ENCODE assay signal across 8 mouse cellular contexts in genomic region chr10:127164190-127164589, GRCm38 (mm10). TPM values are rescaled to one million over a fixed set of nuclear protein-coding genes. Genes with fewer than 3 reads are reported as not detected.
DNase-seq lines count a peak whose midpoint lies in the region; ATAC-seq and TF ChIP-seq lines count a peak whose summit lies in the region.

No protein-coding gene starts in this region.

- H3K4me1 ChIP-seq in heart, embryonic 15.5 days (replicated peaks): peaks cover 24% of the 10 kb centered on the region
- H3K4me1 ChIP-seq in heart, embryonic 10.5 days: peaks cover 33% of the 10 kb centered on the region
- H3K4me1 ChIP-seq in CH12.LX (ENCODE audit: control insufficient read depth in 1 of 2, insufficient read depth in 2 of 2): peaks cover 10 to 15% of the 10 kb centered on the region in 2 experiments
- no peaks in the 10 kb centered on the region for H3K4me1 ChIP-seq in forebrain, postnatal 0 days (ENCODE audit: insufficient read depth)
- peaks cover 18% of the 10 kb centered on the region for H3K4me1 ChIP-seq in liver, postnatal 0 days (ENCODE audit: insufficient read depth)
- peaks cover 12% of the 10 kb centered on the region; the same call in 1 of the 2 replicates for H3K4me1 ChIP-seq in kidney, embryonic 14.5 days (ENCODE audit: control insufficient read depth, insufficient read depth, low read length)

- no peak overlapping the region for H3K4me3 ChIP-seq in heart, embryonic 15.5 days
- no peak overlapping the region for H3K4me3 ChIP-seq in heart, embryonic 10.5 days
- no peak overlapping the region for H3K4me3 ChIP-seq in CH12.LX (replicated peaks in 1 of 3; ENCODE audit: low read depth in 2 of 3, low read length in 2 of 3, poor library complexity in 1 of 3)
- H3K4me3 ChIP-seq in forebrain, postnatal 0 days (ENCODE audit: low read depth, low read length): peak overlapping the region; percentile 83; the same call in 1 of the 2 replicates
- H3K4me3 ChIP-seq in liver, postnatal 0 days (ENCODE audit: low read depth, low read length): 0 out of 2 replicates have a peak overlapping the region, but pooled peaks have one; percentile 66
- H3K4me3 ChIP-seq in kidney, embryonic 14.5 days (ENCODE audit: low read length): no peak overlapping the region

- in situ Hi-C loops in CH12.LX (cut with MboI; ENCODE audit: low pct_ligation_motif_present, low pct_unique_long_range_greater_than_20kb, low sequenced_read_pairs): no loop called here

- no peak for TF ChIP-seq POLR2A in CH12.LX (IDR thresholded peaks at IDR 0.05; ENCODE audit: low read depth, low read length)

- H3K27ac ChIP-seq in heart, embryonic 15.5 days: no peak overlapping the region
- no peak overlapping the region for H3K27ac ChIP-seq in heart, embryonic 10.5 days
- no peak overlapping the region for H3K27ac ChIP-seq in CH12.LX (ENCODE audit: insufficient read depth, low read depth)
- H3K27ac ChIP-seq in forebrain, postnatal 0 days (ENCODE audit: low read depth, low read length): peak overlapping the region; percentile 94
- peak overlapping the region; percentile 95 for H3K27ac ChIP-seq in liver, postnatal 0 days (ENCODE audit: low read depth)
- H3K27ac ChIP-seq in kidney, embryonic 14.5 days (ENCODE audit: low read depth, low read length): no peak overlapping the region

- no peaks in the 10 kb centered on the region for H3K36me3 ChIP-seq in heart, embryonic 15.5 days
- H3K36me3 ChIP-seq in heart, embryonic 10.5 days: no peaks in the 10 kb centered on the region
- H3K36me3 ChIP-seq in CH12.LX (replicated peaks in 1 of 2; ENCODE audit: control insufficient read depth in 1 of 2, insufficient read depth in 1 of 2, low read length in 1 of 2): no peaks in the 10 kb centered on the region
- H3K36me3 ChIP-seq in forebrain, postnatal 0 days (ENCODE audit: insufficient read depth): peaks cover 12% of the 10 kb centered on the region; the same call in 1 of the 2 replicates
- H3K36me3 ChIP-seq in liver, postnatal 0 days (replicated peaks; ENCODE audit: insufficient read depth, low read length): peaks cover 6% of the 10 kb centered on the region
- H3K36me3 ChIP-seq in kidney, embryonic 14.5 days (ENCODE audit: control insufficient read depth, insufficient read depth, low read length): no peaks in the 10 kb centered on the region

- 0 out of 2 replicates have a peak overlapping the region, but pooled peaks have one; percentile 100 for H3K4me2 ChIP-seq in heart, embryonic 15.5 days
- H3K4me2 ChIP-seq in CH12.LX (ENCODE audit: insufficient read depth, low read depth, poor library complexity, severe bottlenecking): peak overlapping the region; percentile 41; the same call in 1 of the 2 replicates
- H3K4me2 ChIP-seq in forebrain, postnatal 0 days (ENCODE audit: low read depth): peak overlapping the region; percentile 84
- peak overlapping the region; percentile 80 for H3K4me2 ChIP-seq in liver, postnatal 0 days (ENCODE audit: low read depth, low read length)
- no peak overlapping the region for H3K4me2 ChIP-seq in kidney, embryonic 14.5 days (replicated peaks; ENCODE audit: low read depth, low read length)

- no peak for ATAC-seq in heart, embryonic 15.5 days (replicated peaks; ENCODE audit: insufficient number of reproducible peaks, insufficient read depth, low FRiP score, low read depth)
- ATAC-seq in forebrain, postnatal 0 days: no peak
- no peak for ATAC-seq in liver, postnatal 0 days
- ATAC-seq in kidney, embryonic 14.5 days (ENCODE audit: low FRiP score, low TSS enrichment): no peak
- no peak for ATAC-seq in frontal cortex, adult (ENCODE audit: low TSS enrichment)

- DNase-seq in heart, embryonic 10.5 days (ENCODE audit: low spot score): no peak
- no peak for DNase-seq in CH12.LX (ENCODE audit: extremely low read depth)
- DNase-seq in forebrain, postnatal 0 days: no peak
- no peak for DNase-seq in liver, postnatal 0 days
- no peak for DNase-seq in thymus, postnatal 0 days (ENCODE audit: low spot score)

- no peak for TF ChIP-seq RAD21 in CH12.LX (IDR thresholded peaks at IDR 0.05; ENCODE audit: low read depth, low read length)

- no peaks in the 10 kb centered on the region; the same call in 1 of the 2 replicates for H3K79me2 ChIP-seq in CH12.LX (replicated peaks; ENCODE audit: control insufficient read depth, extremely low read depth, insufficient read depth, poor library complexity, severe bottlenecking)

- no peak for TF ChIP-seq EP300 in CH12.LX (IDR thresholded peaks at IDR 0.05; ENCODE audit: low read length)
- TF ChIP-seq EP300 in liver, postnatal 0 days (IDR thresholded peaks at IDR 0.05; ENCODE audit: low read depth): no peak

- WGBS in heart, embryonic 15.5 days: 82% methylated on average over 4 of the region's 4 CpGs
- 89% methylated on average over 4 of the region's 4 CpGs for WGBS in heart, embryonic 10.5 days
- 90% methylated on average over 4 of the region's 4 CpGs for WGBS in forebrain, postnatal 0 days
- WGBS in liver, postnatal 0 days (ENCODE audit: insufficient replicate concordance): 78% methylated on average over 4 of the region's 4 CpGs
- 90% methylated on average over 4 of the region's 4 CpGs for WGBS in kidney, embryonic 14.5 days

- no peaks in the 10 kb centered on the region for H3K9me3 ChIP-seq in heart, embryonic 15.5 days (replicated peaks)
- H3K9me3 ChIP-seq in heart, embryonic 10.5 days: no peaks in the 10 kb centered on the region
- peaks cover 23% of the 10 kb centered on the region for H3K9me3 ChIP-seq in CH12.LX (replicated peaks; ENCODE audit: low read length)
- H3K9me3 ChIP-seq in forebrain, postnatal 0 days (ENCODE audit: low read length): no peaks in the 10 kb centered on the region
- no peaks in the 10 kb centered on the region for H3K9me3 ChIP-seq in liver, postnatal 0 days (ENCODE audit: low read length)
- H3K9me3 ChIP-seq in kidney, embryonic 14.5 days (ENCODE audit: control insufficient read depth, low read length): no peaks in the 10 kb centered on the region

- no peak overlapping the region for H3K9ac ChIP-seq in heart, embryonic 15.5 days
- H3K9ac ChIP-seq in CH12.LX (ENCODE audit: insufficient read depth, low read depth): peak overlapping the region; percentile 24; the same call in 1 of the 2 replicates
- peak overlapping the region; percentile 99 for H3K9ac ChIP-seq in forebrain, postnatal 0 days
- peak overlapping the region; percentile 92; the same call in 1 of the 2 replicates for H3K9ac ChIP-seq in liver, postnatal 0 days (replicated peaks)
- no peak overlapping the region for H3K9ac ChIP-seq in kidney, embryonic 14.5 days (ENCODE audit: low read depth, low read length)

- H3K27me3 ChIP-seq in heart, embryonic 15.5 days: peaks cover 62% of the 10 kb centered on the region
- H3K27me3 ChIP-seq in heart, embryonic 10.5 days (ENCODE audit: insufficient read depth, poor library complexity, severe bottlenecking): peaks cover 63% of the 10 kb centered on the region
- H3K27me3 ChIP-seq in CH12.LX (replicated peaks): peaks cover 3% of the 10 kb centered on the region
- H3K27me3 ChIP-seq in forebrain, postnatal 0 days (ENCODE audit: insufficient read depth, low read length): no peaks in the 10 kb centered on the region; the same call in 1 of the 2 replicates
- 0 out of 2 replicates have a peak, but pooled peaks cover 3% of the 10 kb centered on the region for H3K27me3 ChIP-seq in liver, postnatal 0 days (ENCODE audit: insufficient read depth, low read length)
- peaks cover 38% of the 10 kb centered on the region for H3K27me3 ChIP-seq in kidney, embryonic 14.5 days (ENCODE audit: control insufficient read depth, insufficient read depth, low read length)

- no peak for TF ChIP-seq CTCF in CH12.LX (conservative IDR thresholded peaks at IDR 0.05 in 1 of 2, IDR thresholded peaks at IDR 0.05 in 1 of 2; ENCODE audit: low read depth in 2 of 2, low read length in 2 of 2)
- TF ChIP-seq CTCF in forebrain, postnatal 0 days (IDR thresholded peaks at IDR 0.05; ENCODE audit: low read depth): no peak
- TF ChIP-seq CTCF in liver, postnatal 0 days (IDR thresholded peaks at IDR 0.05; ENCODE audit: low read depth): no peak

- dilution Hi-C loops in CH12.LX (cut with MboI; ENCODE audit: extremely low pct_ligation_motif_present, extremely low pct_unique_long_range_greater_than_20kb, low sequenced_read_pairs): no loop called here

RNA-seq across cellular contexts. Expression of gene B4galnt1, which starts 0.8 kb away (rescaled TPM):
- polyA plus RNA-seq in heart, embryonic 15.5 days (2015; fragmentation: Nextera tagmentation; extraction: Ambion mirVana): 1.5 and 5.7 TPM in 2 replicates
- 1.5 and 3.6 TPM in 2 replicates for polyA plus RNA-seq in heart, embryonic 10.5 days (2016; fragmentation: Nextera tagmentation; extraction: Ambion mirVana)
- total RNA-seq in CH12.LX (2012; rRNA removed): 15.5 and 17.5 TPM in 2 replicates
- 0.74 and 0.98 TPM in 2 replicates for total RNA-seq in CH12.LX (2014; rRNA removed)
- polyA plus RNA-seq in CH12.LX (2012; ENCODE audit: insufficient read length, low read depth): 1.9 and 2.3 TPM in 2 replicates
- 87.9 and 94.4 TPM in 2 replicates for total RNA-seq in forebrain, postnatal 0 days (2014; rRNA removed)
- 87.3 and 87.8 TPM in 2 replicates for polyA plus RNA-seq in forebrain, postnatal 0 days (2015; fragmentation: Nextera tagmentation; extraction: Ambion mirVana)
- polyA plus RNA-seq in liver, postnatal 0 days (2015; fragmentation: Nextera tagmentation; extraction: Ambion mirVana): 27.2 and 32.2 TPM in 2 replicates
- 6.2 and 8.7 TPM in 2 replicates for polyA plus RNA-seq in kidney, embryonic 14.5 days (2014; fragmentation: Nextera tagmentation; extraction: Ambion mirVana)
- polyA plus RNA-seq in thymus, postnatal 0 days (2015; fragmentation: Nextera tagmentation; extraction: Ambion mirVana): 39.2 and 48.6 TPM in 2 replicates

RNA-seq across cellular contexts. Expression of gene Slc26a10, which starts 16.3 kb away (rescaled TPM):
- polyA plus RNA-seq in heart, embryonic 15.5 days (2015; fragmentation: Nextera tagmentation; extraction: Ambion mirVana): 15.6 and 16.7 TPM in 2 replicates
- polyA plus RNA-seq in heart, embryonic 10.5 days (2016; fragmentation: Nextera tagmentation; extraction: Ambion mirVana): 9.2 and 12.9 TPM in 2 replicates
- total RNA-seq in CH12.LX (2012; rRNA removed) (1.2 and 1.7 TPM in 2 replicates), CH12.LX (2014; rRNA removed) (0.05 TPM in 2 replicates)
- polyA plus RNA-seq in CH12.LX (2012; ENCODE audit: insufficient read length, low read depth): 0.16 and 0.44 TPM in 2 replicates
- total RNA-seq in forebrain, postnatal 0 days (2014; rRNA removed): 0.10 TPM in 1 of 2 replicates, not detected in the other
- 0.80 and 1.1 TPM in 2 replicates for polyA plus RNA-seq in forebrain, postnatal 0 days (2015; fragmentation: Nextera tagmentation; extraction: Ambion mirVana)
- 2.0 TPM in 2 replicates for polyA plus RNA-seq in liver, postnatal 0 days (2015; fragmentation: Nextera tagmentation; extraction: Ambion mirVana)
- polyA plus RNA-seq in kidney, embryonic 14.5 days (2014; fragmentation: Nextera tagmentation; extraction: Ambion mirVana): 2.0 and 2.3 TPM in 2 replicates
- polyA plus RNA-seq in thymus, postnatal 0 days (2015; fragmentation: Nextera tagmentation; extraction: Ambion mirVana): 1.6 and 2.6 TPM in 2 replicates

RNA-seq across cellular contexts. Expression of gene Arhgef25, which starts 25.7 kb away (rescaled TPM):
- polyA plus RNA-seq in heart, embryonic 15.5 days (2015; fragmentation: Nextera tagmentation; extraction: Ambion mirVana): 24.7 and 32.5 TPM in 2 replicates
- 21.4 and 28.8 TPM in 2 replicates for polyA plus RNA-seq in heart, embryonic 10.5 days (2016; fragmentation: Nextera tagmentation; extraction: Ambion mirVana)
- total RNA-seq in CH12.LX (2012; rRNA removed): 8.6 and 8.7 TPM in 2 replicates
- 3.3 and 4.0 TPM in 2 replicates for total RNA-seq in CH12.LX (2014; rRNA removed)
- polyA plus RNA-seq in CH12.LX (2012; ENCODE audit: insufficient read length, low read depth): 8.3 and 11.1 TPM in 2 replicates
- total RNA-seq in forebrain, postnatal 0 days (2014; rRNA removed): 45.4 and 61.3 TPM in 2 replicates
- 14.8 and 16.9 TPM in 2 replicates for polyA plus RNA-seq in forebrain, postnatal 0 days (2015; fragmentation: Nextera tagmentation; extraction: Ambion mirVana)
- polyA plus RNA-seq in liver, postnatal 0 days (2015; fragmentation: Nextera tagmentation; extraction: Ambion mirVana): 1.9 and 2.6 TPM in 2 replicates
- polyA plus RNA-seq in kidney, embryonic 14.5 days (2014; fragmentation: Nextera tagmentation; extraction: Ambion mirVana): 31.0 and 32.9 TPM in 2 replicates
- polyA plus RNA-seq in thymus, postnatal 0 days (2015; fragmentation: Nextera tagmentation; extraction: Ambion mirVana): 3.7 and 4.5 TPM in 2 replicates

RNA-seq across cellular contexts. Expression of gene Dtx3, which starts 31.3 kb away (rescaled TPM):
- 63.5 and 86.0 TPM in 2 replicates for polyA plus RNA-seq in heart, embryonic 15.5 days (2015; fragmentation: Nextera tagmentation; extraction: Ambion mirVana)
- 78.4 and 91.4 TPM in 2 replicates for polyA plus RNA-seq in heart, embryonic 10.5 days (2016; fragmentation: Nextera tagmentation; extraction: Ambion mirVana)
- total RNA-seq in CH12.LX (2012; rRNA removed) (26.9 and 27.6 TPM in 2 replicates), CH12.LX (2014; rRNA removed) (18.9 and 19.2 TPM in 2 replicates)
- 51.2 and 54.4 TPM in 2 replicates for polyA plus RNA-seq in CH12.LX (2012; ENCODE audit: insufficient read length, low read depth)
- 198 and 245 TPM in 2 replicates for total RNA-seq in forebrain, postnatal 0 days (2014; rRNA removed)
- polyA plus RNA-seq in forebrain, postnatal 0 days (2015; fragmentation: Nextera tagmentation; extraction: Ambion mirVana): 175 and 178 TPM in 2 replicates
- polyA plus RNA-seq in liver, postnatal 0 days (2015; fragmentation: Nextera tagmentation; extraction: Ambion mirVana): 8.8 and 8.9 TPM in 2 replicates
- polyA plus RNA-seq in kidney, embryonic 14.5 days (2014; fragmentation: Nextera tagmentation; extraction: Ambion mirVana): 107 and 117 TPM in 2 replicates
- polyA plus RNA-seq in thymus, postnatal 0 days (2015; fragmentation: Nextera tagmentation; extraction: Ambion mirVana): 42.7 and 47.3 TPM in 2 replicates

RNA-seq across cellular contexts. Expression of gene Os9, which starts 43.3 kb away (rescaled TPM):
- 48.5 and 61.8 TPM in 2 replicates for polyA plus RNA-seq in heart, embryonic 15.5 days (2015; fragmentation: Nextera tagmentation; extraction: Ambion mirVana)
- polyA plus RNA-seq in heart, embryonic 10.5 days (2016; fragmentation: Nextera tagmentation; extraction: Ambion mirVana): 44.4 and 48.8 TPM in 2 replicates
- total RNA-seq in CH12.LX (2012; rRNA removed): 81.1 and 82.7 TPM in 2 replicates
- 41.0 and 42.8 TPM in 2 replicates for total RNA-seq in CH12.LX (2014; rRNA removed)
- 61.9 and 78.2 TPM in 2 replicates for polyA plus RNA-seq in CH12.LX (2012; ENCODE audit: insufficient read length, low read depth)
- 118 and 119 TPM in 2 replicates for total RNA-seq in forebrain, postnatal 0 days (2014; rRNA removed)
- polyA plus RNA-seq in forebrain, postnatal 0 days (2015; fragmentation: Nextera tagmentation; extraction: Ambion mirVana): 122 TPM in 2 replicates
- polyA plus RNA-seq in liver, postnatal 0 days (2015; fragmentation: Nextera tagmentation; extraction: Ambion mirVana): 78.8 and 81.4 TPM in 2 replicates
- polyA plus RNA-seq in kidney, embryonic 14.5 days (2014; fragmentation: Nextera tagmentation; extraction: Ambion mirVana): 31.4 and 47.5 TPM in 2 replicates
- polyA plus RNA-seq in thymus, postnatal 0 days (2015; fragmentation: Nextera tagmentation; extraction: Ambion mirVana): 90.9 and 95.4 TPM in 2 replicates

Comparison
In these comparisons a context has a peak if more than half of its experiments do, and no peak if none do; other contexts are left out.
1. H3K27ac ChIP-seq: peak in forebrain, postnatal 0 days (single experiment) and liver, postnatal 0 days (single experiment); none in heart, embryonic 15.5 days (single experiment), heart, embryonic 10.5 days (single experiment), CH12.LX (single experiment) and kidney, embryonic 14.5 days (single experiment).
2. H3K4me3 ChIP-seq: peak in forebrain, postnatal 0 days (single experiment) and liver, postnatal 0 days (single experiment); none in heart, embryonic 15.5 days (single experiment), heart, embryonic 10.5 days (single experiment), CH12.LX (0 of 3) and kidney, embryonic 14.5 days (single experiment).
3. H3K9ac ChIP-seq: peak in CH12.LX (single experiment), forebrain, postnatal 0 days (single experiment) and liver, postnatal 0 days (single experiment); none in heart, embryonic 15.5 days (single experiment) and kidney, embryonic 14.5 days (single experiment).